Mouse (Mus musculus) kidney, adult 2 months (tissue): ENCODE measurements around the gene Rbm28.

Experiments
- CTCF ChIP-seq: fragments of 200-500 bp; conservative IDR thresholded peaks from 2 replicates; pipeline ENCODE4 v1.5.1; 2011; ENCODE audit warnings: low read depth, mild to moderate bottlenecking, control low read depth, low read length, moderate library complexity, mixed read lengths; ENCODE audit not compliant: insufficient read depth, insufficient read length
- POLR2A ChIP-seq: fragments of 200-500 bp; IDR thresholded peaks from one replicate; pipeline ENCODE4 v1.6.1; 2011; ENCODE audit warnings: low read depth, low read length, control low read depth

DNA sequence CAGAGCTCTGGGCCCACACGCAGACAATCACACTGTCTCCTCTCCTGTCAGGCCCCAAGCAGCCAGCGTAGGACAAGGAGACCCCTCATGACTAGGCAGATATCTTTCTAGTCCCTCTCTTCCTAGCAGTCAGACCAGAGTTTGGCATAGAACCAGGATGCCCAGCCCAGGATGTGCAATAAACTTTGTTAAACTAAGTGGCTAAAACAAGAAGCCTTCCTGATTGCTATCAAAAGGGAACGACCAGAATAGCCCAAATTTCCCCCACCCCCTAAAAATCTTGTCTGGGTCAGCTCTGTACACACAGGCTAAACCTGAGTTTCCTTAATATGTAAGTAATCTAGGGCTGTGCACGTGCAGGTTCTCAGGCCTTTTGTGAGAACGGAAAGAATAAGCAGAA, 43.4 kb upstream of the Rbm28 start:
- no peak for TF ChIP-seq CTCF
- TF ChIP-seq POLR2A = no peak
